Mouse (Mus musculus): ENCODE measurements at regions not wholly inside any gene's neighbourhood (a gene's known extent, or its start where the extent isn't known, plus 50 kb on each side); places are given as distances from the start of the nearest gene placed in this dataset.

- 88% methylated on average over 3 of the region's 3 CpGs for WGBS
- Histone ChIP-seq H3K27me3 (ENCODE audit: control insufficient read depth, insufficient read depth, low read length) (no peaks in the 10 kb centered on the region), H3K27ac (ENCODE audit: insufficient read depth, low read depth, low read length) (no peak overlapping the region), H3K36me3 (ENCODE audit: control insufficient read depth, insufficient read depth, low read length) (no peaks in the 10 kb centered on the region), H3K4me3 (ENCODE audit: low read depth, low read length) (no peak overlapping the region), H3K4me1 (ENCODE audit: control insufficient read depth, insufficient read depth, insufficient read length, low read length) (no peaks in the 10 kb centered on the region)
- TF ChIP-seq POLR2A (IDR thresholded peaks at IDR 0.05; ENCODE audit: low read depth, low read length), result no peak
- TF ChIP-seq CTCF (IDR thresholded peaks at IDR 0.05; ENCODE audit: extremely low read depth, insufficient read length, insufficient replicate concordance, low read depth, low read length), result no peak
These were observed 182.0 kb downstream of the Lmo4 start for GRCm38 (mm10) chr3:144023058-144023457.

- Histone ChIP-seq H3K4me3 (ENCODE audit: low read depth, low read length) (no peak overlapping the region), H3K4me1 (ENCODE audit: control insufficient read depth, insufficient read depth, insufficient read length, low read length) (no peaks in the 10 kb centered on the region), H3K27ac (ENCODE audit: insufficient read depth, low read depth, low read length) (no peak overlapping the region), H3K36me3 (ENCODE audit: control insufficient read depth, insufficient read depth, low read length) (no peaks in the 10 kb centered on the region), H3K27me3 (ENCODE audit: control insufficient read depth, insufficient read depth, low read length) (no peaks in the 10 kb centered on the region)
- 83% methylated on average over 5 of the region's 5 CpGs for WGBS
- no peak for TF ChIP-seq CTCF (IDR thresholded peaks at IDR 0.05; ENCODE audit: extremely low read depth, insufficient read length, insufficient replicate concordance, low read depth, low read length)
- TF ChIP-seq POLR2A (IDR thresholded peaks at IDR 0.05; ENCODE audit: low read depth, low read length), result no peak
These were observed 183.1 kb downstream of the Lmo4 start for GRCm38 (mm10) chr3:144021969-144022368.

- 82% methylated on average over 8 of the region's 8 CpGs for whole genome bisulfite sequencing
- no peaks in the 10 kb centered on the region for H3K27me3 ChIP-seq (ENCODE audit: control insufficient read depth, insufficient read depth, low read length)
- no peaks in the 10 kb centered on the region for H3K4me1 ChIP-seq (ENCODE audit: control insufficient read depth, insufficient read depth, insufficient read length, low read length)
- H3K27ac ChIP-seq (ENCODE audit: insufficient read depth, low read depth, low read length), result no peak overlapping the region
- TF ChIP-seq POLR2A (IDR thresholded peaks at IDR 0.05; ENCODE audit: low read depth, low read length), result no peak
- no peak for TF ChIP-seq CTCF (IDR thresholded peaks at IDR 0.05; ENCODE audit: extremely low read depth, insufficient read length, insufficient replicate concordance, low read depth, low read length)
- H3K36me3 ChIP-seq (ENCODE audit: control insufficient read depth, insufficient read depth, low read length), result no peaks in the 10 kb centered on the region
- no peak overlapping the region for H3K4me3 ChIP-seq (ENCODE audit: low read depth, low read length)
These were observed 184.7 kb downstream of the Lmo4 start for GRCm38 (mm10) chr3:144020189-144020940.

- Histone ChIP-seq H3K4me1 (ENCODE audit: control insufficient read depth, insufficient read depth, insufficient read length, low read length) (no peaks in the 10 kb centered on the region), H3K36me3 (ENCODE audit: control insufficient read depth, insufficient read depth, low read length) (no peaks in the 10 kb centered on the region), H3K27ac (ENCODE audit: insufficient read depth, low read depth, low read length) (no peak overlapping the region), H3K4me3 (ENCODE audit: low read depth, low read length) (no peak overlapping the region), H3K27me3 (ENCODE audit: control insufficient read depth, insufficient read depth, low read length) (no peaks in the 10 kb centered on the region)
- WGBS, result 94% methylated on average over 2 of the region's 2 CpGs
- TF ChIP-seq CTCF (IDR thresholded peaks at IDR 0.05; ENCODE audit: extremely low read depth, insufficient read length, insufficient replicate concordance, low read depth, low read length), result no peak
- no peak for TF ChIP-seq POLR2A (IDR thresholded peaks at IDR 0.05; ENCODE audit: low read depth, low read length)
These were observed 185.7 kb downstream of the Lmo4 start for GRCm38 (mm10) chr3:144019293-144019692.

GRCm38 (mm10) chr3:144018559-144018958 lies 186.5 kb downstream of the Lmo4 start:
- WGBS, result 79% methylated on average over 4 of the region's 4 CpGs
- Histone ChIP-seq H3K27ac (ENCODE audit: insufficient read depth, low read depth, low read length) (no peak overlapping the region), H3K4me1 (ENCODE audit: control insufficient read depth, insufficient read depth, insufficient read length, low read length) (no peaks in the 10 kb centered on the region), H3K36me3 (ENCODE audit: control insufficient read depth, insufficient read depth, low read length) (no peaks in the 10 kb centered on the region), H3K4me3 (ENCODE audit: low read depth, low read length) (no peak overlapping the region), H3K27me3 (ENCODE audit: control insufficient read depth, insufficient read depth, low read length) (no peaks in the 10 kb centered on the region)
- no peak for TF ChIP-seq POLR2A (IDR thresholded peaks at IDR 0.05; ENCODE audit: low read depth, low read length)
- no peak for TF ChIP-seq CTCF (IDR thresholded peaks at IDR 0.05; ENCODE audit: extremely low read depth, insufficient read length, insufficient replicate concordance, low read depth, low read length)

GRCm38 (mm10) chr3:144015236-144015635 lies 189.8 kb downstream of the Lmo4 start:
- Histone ChIP-seq H3K4me1 (ENCODE audit: control insufficient read depth, insufficient read depth, insufficient read length, low read length) (peaks cover 6% of the 10 kb centered on the region), H3K27ac (ENCODE audit: insufficient read depth, low read depth, low read length) (no peak overlapping the region), H3K27me3 (ENCODE audit: control insufficient read depth, insufficient read depth, low read length) (no peaks in the 10 kb centered on the region), H3K36me3 (ENCODE audit: control insufficient read depth, insufficient read depth, low read length) (no peaks in the 10 kb centered on the region), H3K4me3 (ENCODE audit: low read depth, low read length) (no peak overlapping the region)
- TF ChIP-seq CTCF (IDR thresholded peaks at IDR 0.05; ENCODE audit: extremely low read depth, insufficient read length, insufficient replicate concordance, low read depth, low read length), result no peak
- TF ChIP-seq POLR2A (IDR thresholded peaks at IDR 0.05; ENCODE audit: low read depth, low read length), result no peak
- WGBS, result 75% methylated on average over 3 of the region's 3 CpGs

GRCm38 (mm10) chr3:144013481-144014125 lies 191.4 kb downstream of the Lmo4 start:
- Histone ChIP-seq H3K27me3 (ENCODE audit: control insufficient read depth, insufficient read depth, low read length) (no peaks in the 10 kb centered on the region), H3K36me3 (ENCODE audit: control insufficient read depth, insufficient read depth, low read length) (no peaks in the 10 kb centered on the region), H3K4me1 (ENCODE audit: control insufficient read depth, insufficient read depth, insufficient read length, low read length) (peaks cover 6% of the 10 kb centered on the region), H3K27ac (ENCODE audit: insufficient read depth, low read depth, low read length) (no peak overlapping the region), H3K4me3 (ENCODE audit: low read depth, low read length) (no peak overlapping the region)
- 69% methylated on average over 8 of the region's 8 CpGs for WGBS
- TF ChIP-seq POLR2A (IDR thresholded peaks at IDR 0.05; ENCODE audit: low read depth, low read length) (no peak), CTCF (IDR thresholded peaks at IDR 0.05; ENCODE audit: extremely low read depth, insufficient read length, insufficient replicate concordance, low read depth, low read length) (no peak)

Data from small intestine, adult 2 months (tissue).